Mouse (Mus musculus) bone marrow, adult 2 months (tissue): ENCODE results near the gene Map3k21.

ENCODE experiments used
- CTCF ChIP-seq: fragments of 200-500 bp; IDR thresholded peaks from 2 replicates; pipeline ENCODE4 v1.5.1; 2011; ENCODE audit warnings: low read length, control low read depth; ENCODE audit not compliant: control insufficient read depth, insufficient read depth
- POLR2A ChIP-seq: fragments of 200-500 bp; IDR thresholded peaks from 2 replicates; pipeline ENCODE4 v1.6.1; 2011; ENCODE audit warnings: low read depth, mild to moderate bottlenecking, control low read depth, low read length, borderline replicate concordance; ENCODE audit not compliant: control insufficient read depth

- TF ChIP-seq CTCF (0 out of 2 replicates have a peak, but pooled peaks have one; percentile 15), POLR2A (no peak)
These were observed 45.4 kb downstream of the Map3k21 start for GRCm38 (mm10) chr8:125955671-125956070.
